Comparison of ENCODE assay signal across 10 mouse cellular contexts in the genomic region with DNA sequence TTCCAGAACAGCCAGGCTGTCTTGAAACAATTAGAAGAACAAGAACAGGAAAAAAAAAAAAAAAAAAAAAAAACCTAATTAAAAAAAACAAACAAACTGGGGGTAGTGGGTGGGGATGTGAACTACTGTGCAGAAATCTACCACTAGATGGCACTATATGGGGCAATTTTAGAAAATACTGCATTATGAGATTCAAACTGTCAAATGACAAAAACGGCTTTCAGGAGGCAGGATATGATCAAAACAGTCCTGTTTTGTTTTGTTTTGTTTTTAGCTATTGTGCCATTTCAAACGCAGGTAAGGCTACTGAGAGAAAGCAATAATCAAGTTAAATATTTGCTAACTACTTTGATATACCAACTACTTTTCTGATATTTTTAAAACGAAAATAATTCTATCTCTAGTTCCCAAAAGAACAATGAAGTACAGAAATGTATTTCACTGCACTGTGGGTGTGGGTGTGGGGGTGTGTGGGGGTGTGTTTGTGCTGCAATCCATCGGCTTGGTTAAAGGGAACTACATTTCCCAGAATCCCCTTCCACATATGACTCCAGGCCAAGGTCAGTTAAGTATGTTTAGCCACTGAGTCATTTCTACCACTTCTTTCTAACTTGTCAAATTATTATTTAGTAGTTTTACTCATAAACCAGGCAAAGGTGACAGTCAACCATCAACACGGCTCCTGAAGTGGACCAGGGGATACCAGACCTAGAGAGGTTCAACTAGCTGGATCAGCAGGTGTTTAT.
DNase-seq lines count a peak whose midpoint lies in the region; ATAC-seq and TF ChIP-seq lines count a peak whose summit lies in the region.
"Had no signal": no experiment of that assay in that cellular context is flagged by ENCODE, and none has a peak within 500 bp of the region (broad histone marks: within the 10 kb centered on the region; RNA-seq: fewer than 3 reads in every experiment).

No protein-coding gene starts in this region.

- DNase-seq in left cerebral cortex, adult 2 months (ENCODE audit: extremely low spot score in 1 of 2, low spot score in 2 of 2) = no peak
- no peak for DNase-seq in left cerebral cortex, postnatal 4 days
- DNase-seq in ES-E14 (ENCODE audit: low read depth, low spot score) = no peak
- DNase-seq in midbrain, postnatal 0 days (ENCODE audit: low spot score) = peak; percentile 62
- no peak for DNase-seq in adrenal gland, adult 18-20 months (ENCODE audit: low spot score in 2 of 2)
- DNase-seq in gastrocnemius, postnatal 4 days (ENCODE audit: low spot score in 2 of 2) = no peak
- DNase-seq: cerebellum, postnatal 25 days; heart, postnatal 4 days had no signal

- in situ Hi-C loops in ES-E14 (cut with MboI; ENCODE audit: low sequenced_read_pairs in 2 of 2, unreplicated experiment in 2 of 2) = no loop called here

- H3K27ac ChIP-seq in left cerebral cortex, adult 2 months = no peak overlapping the region
- no peak overlapping the region for H3K27ac ChIP-seq in ES-E14 (ENCODE audit: insufficient read depth, low read depth, low read length, poor library complexity, severe bottlenecking)
- H3K27ac ChIP-seq in brown adipose tissue, adult 24 weeks (replicated peaks; ENCODE audit: low read depth, low read length) = peak overlapping the region; percentile 56
- no peak overlapping the region for H3K27ac ChIP-seq in midbrain, postnatal 0 days (ENCODE audit: low read depth, low read length)
- H3K27ac ChIP-seq: neural tube, embryonic 12.5 days had no signal

- H3K9me3 ChIP-seq in ES-E14 (ENCODE audit: control insufficient read depth, insufficient read depth, low read depth, low read length) = no peaks in the 10 kb centered on the region
- no peaks in the 10 kb centered on the region for H3K9me3 ChIP-seq in midbrain, postnatal 0 days (ENCODE audit: low read length)
- H3K9me3 ChIP-seq: neural tube, embryonic 12.5 days had no signal

- no peak overlapping the region for H3K4me2 ChIP-seq in midbrain, postnatal 0 days (ENCODE audit: low read depth, low read length, poor library complexity, severe bottlenecking)
- H3K4me2 ChIP-seq: neural tube, embryonic 12.5 days had no signal

- H3K4me3 ChIP-seq in left cerebral cortex, adult 2 months = no peak overlapping the region
- H3K4me3 ChIP-seq in ES-E14 (ENCODE audit: insufficient read depth in 1 of 2, low read depth in 1 of 2, low read length in 2 of 2, poor library complexity in 1 of 2, severe bottlenecking in 1 of 2) = no peak overlapping the region
- no peak overlapping the region for H3K4me3 ChIP-seq in brown adipose tissue, adult 24 weeks (ENCODE audit: insufficient read depth, low read depth, low read length)
- no peak overlapping the region for H3K4me3 ChIP-seq in midbrain, postnatal 0 days (ENCODE audit: low read depth, low read length)
- H3K4me3 ChIP-seq: neural tube, embryonic 12.5 days had no signal

- 52% methylated on average over 5 of the region's 5 CpGs for WGBS in midbrain, postnatal 0 days

- H3K27me3 ChIP-seq in midbrain, postnatal 0 days (ENCODE audit: insufficient read depth, low read length) = no peaks in the 10 kb centered on the region
- H3K27me3 ChIP-seq: neural tube, embryonic 12.5 days had no signal

- TF ChIP-seq CTCF in left cerebral cortex, adult 2 months (IDR thresholded peaks at IDR 0.05) = peak; percentile 73
- TF ChIP-seq CTCF in midbrain, postnatal 0 days (IDR thresholded peaks at IDR 0.05) = peak; percentile 76

- peaks cover 2% of the 10 kb centered on the region; the same call in 1 of the 2 replicates for H3K36me3 ChIP-seq in ES-E14 (ENCODE audit: control insufficient read depth, insufficient read depth, low read length, poor library complexity, severe bottlenecking)
- no peaks in the 10 kb centered on the region for H3K36me3 ChIP-seq in midbrain, postnatal 0 days (ENCODE audit: insufficient read depth, low read length)
- H3K36me3 ChIP-seq: neural tube, embryonic 12.5 days had no signal

- H3K9ac ChIP-seq in ES-E14 (ENCODE audit: insufficient read depth, low read depth, low read length, poor library complexity, severe bottlenecking) = no peak overlapping the region
- no peak overlapping the region for H3K9ac ChIP-seq in midbrain, postnatal 0 days (replicated peaks; ENCODE audit: low read length, poor library complexity, severe bottlenecking)
- H3K9ac ChIP-seq: neural tube, embryonic 12.5 days had no signal

- H3K4me1 ChIP-seq in ES-E14 (ENCODE audit: control insufficient read depth in 2 of 2, insufficient read depth in 2 of 2, low read length in 2 of 2, poor library complexity in 1 of 2) = peaks cover 0 to under 1% of the 10 kb centered on the region in 2 experiments; a peak in 1 of 4 replicates
- peaks cover 52% of the 10 kb centered on the region for H3K4me1 ChIP-seq in brown adipose tissue, adult 24 weeks (ENCODE audit: control insufficient read depth, insufficient read depth, insufficient read length, low read length)
- H3K4me1 ChIP-seq in midbrain, postnatal 0 days (ENCODE audit: insufficient read depth, low read length) = no peaks in the 10 kb centered on the region
- H3K4me1 ChIP-seq: neural tube, embryonic 12.5 days had no signal

- intact Hi-C loops in left cerebral cortex, adult 2 months (cut with DNase I) = loop anchor here (5.0 kb wide), 1 partner anchor 262 kb away; no protein-coding TSS in a partner anchor
- intact Hi-C loops in left cerebral cortex, postnatal 4 days (cut with DNase I) = loop anchor here (5.0 kb wide), 1 partner anchor 262 kb away; no protein-coding TSS in a partner anchor

- ATAC-seq in midbrain, postnatal 0 days (ENCODE audit: low FRiP score) = no peak

TF ChIP-seq in ES-E14, 5 proteins besides CTCF, POLR2A, EP300 and RAD21:
- TF ChIP-seq MAFK (IDR thresholded peaks at IDR 0.05; ENCODE audit: insufficient read depth, low read depth, low read length) = no peak
- TF ChIP-seq HCFC1 (IDR thresholded peaks at IDR 0.05; ENCODE audit: borderline replicate concordance, insufficient read depth, low read length) = peak; percentile 80
- TF ChIP-seq ZNF384 (IDR thresholded peaks at IDR 0.05; ENCODE audit: low read depth, low read length) = peak; percentile 92
TF ChIP-seq in ES-E14: peak in this region for 2.
